Mouse (Mus musculus) limb, embryonic 14.5 days (tissue): ENCODE results near the gene Vav1. TPM values are rescaled to one million over a fixed set of nuclear protein-coding genes. Genes with fewer than 3 reads are reported as not detected.

Experiments
- ATAC-seq: fragments of 200-750 bp; cut with Nextera tagmentation; 2 replicates; pipeline ENCODE4 v1.8.0; 2017; ENCODE audit warnings: low read depth, moderate number of reproducible peaks, moderate TSS enrichment; ENCODE audit not compliant: low FRiP score
- DNase-seq: peaks from one replicate; pipeline ENCODE4 v3.0.0-alpha.2; 2015; ENCODE audit warnings: low spot score
- H3K27ac ChIP-seq: fragments of 300-500 bp; sonication (generic); replicated peaks from 2 replicates; pipeline ENCODE4 v1.5.1; 2014; ENCODE audit warnings: low read depth, mild to moderate bottlenecking, low read length, moderate library complexity, mixed read lengths
- H3K27me3 ChIP-seq: fragments of 300-500 bp; sonication (generic); 2 replicates; pipeline ENCODE4 v1.6.1; 2014; ENCODE audit warnings: low read length, mixed read lengths; ENCODE audit not compliant: control insufficient read depth, insufficient read depth
- H3K36me3 ChIP-seq: fragments of 300-500 bp; sonication (generic); 2 replicates; pipeline ENCODE4 v1.6.1; 2014; ENCODE audit warnings: mild to moderate bottlenecking, low read length, moderate library complexity, mixed read lengths; ENCODE audit not compliant: control insufficient read depth, insufficient read depth
- H3K4me1 ChIP-seq: fragments of 300-500 bp; sonication (generic); 2 replicates; pipeline ENCODE4 v1.6.1; 2014; ENCODE audit warnings: antibody characterized with exemption, low read length, mixed read lengths; ENCODE audit not compliant: control insufficient read depth, insufficient read depth
- H3K4me2 ChIP-seq: fragments of 300-500 bp; sonication (generic); replicated peaks from 2 replicates; pipeline ENCODE4 v1.6.1; 2014; ENCODE audit warnings: low read depth, mild to moderate bottlenecking, low read length, moderate library complexity; ENCODE audit not compliant: severe bottlenecking
- H3K4me3 ChIP-seq: fragments of 300-500 bp; sonication (generic); replicated peaks from 2 replicates; pipeline ENCODE4 v1.5.1; 2014; ENCODE audit warnings: low read length
- H3K9ac ChIP-seq: fragments of 300-500 bp; sonication (generic); 2 replicates; pipeline ENCODE4 v1.6.1; 2014; ENCODE audit warnings: mild to moderate bottlenecking, low read depth, low read length, moderate library complexity; ENCODE audit not compliant: severe bottlenecking
- H3K9me3 ChIP-seq: fragments of 300-500 bp; sonication (generic); 2 replicates; pipeline ENCODE4 v1.6.1; 2016; ENCODE audit warnings: low read length; ENCODE audit not compliant: control insufficient read depth
- POLR2A ChIP-seq: fragments of 200-500 bp; IDR thresholded peaks from 2 replicates; pipeline ENCODE4 v1.8.0; 2012; ENCODE audit warnings: inconsistent platforms, mild to moderate bottlenecking, moderate library complexity, borderline replicate concordance; ENCODE audit not compliant: insufficient read depth, insufficient read length; ENCODE audit errors: extremely low read depth
- WGBS: fragments of 180-500 bp; shearing (Covaris S2); extraction: QIAGEN DNeasy Blood & Tissue Kit; methylation state at CpG from one replicate; pipeline ENCODE4 v1.1.7; 2014; 5-methylcytosine and 5-hydroxymethylcytosine counted together
- polyA plus RNA-seq, 2 experiments: library from polyadenylated mRNA; depleted of rRNA in 1 of 2; stranded (reverse) in 1 of 2; unstranded in 1 of 2; fragments of >200 nt; fragmentation: Nextera tagmentation in 1 of 2; extraction: Ambion mirVana in 1 of 2; gene quantifications; 2 replicates each; pipeline versions ENCODE4 v1.2.1 to v1.2.3; 2012 to 2014

Vav1 gene
- polyA plus RNA-seq, 2 experiments: 3.3 to 3.8 TPM

- Histone ChIP-seq H3K36me3 (no peaks in the 10 kb centered on the region), H3K4me2 (no peak overlapping the region), H3K27me3 (no peaks in the 10 kb centered on the region), H3K27ac (no peak overlapping the region), H3K4me1 (no peaks in the 10 kb centered on the region), H3K4me3 (no peak overlapping the region), H3K9me3 (no peaks in the 10 kb centered on the region), H3K9ac (no peak overlapping the region)
- WGBS: 74% methylated on average over 5 of the region's 5 CpGs
- DNase-seq (no peak), ATAC-seq (no peak)
- TF ChIP-seq POLR2A: no peak
These were observed 5.0 kb downstream of the Vav1 start for GRCm38 (mm10) chr17:57283906-57284305.

- H3K27ac ChIP-seq: no peak overlapping the region
- no peak overlapping the region for H3K9ac ChIP-seq
- H3K4me2 ChIP-seq: no peak overlapping the region
- ATAC-seq: no peak
- TF ChIP-seq POLR2A: no peak
- H3K9me3 ChIP-seq: no peaks in the 10 kb centered on the region; the same call in 1 of the 2 replicates
- WGBS: 60% methylated on average over 2 of the region's 2 CpGs
- H3K4me1 ChIP-seq: no peaks in the 10 kb centered on the region
- no peaks in the 10 kb centered on the region for H3K27me3 ChIP-seq
- no peak overlapping the region for H3K4me3 ChIP-seq
- no peaks in the 10 kb centered on the region for H3K36me3 ChIP-seq
- DNase-seq: no peak
These were observed 6.2 kb downstream of the Vav1 start for GRCm38 (mm10) chr17:57285077-57285476.

GRCm38 (mm10) chr17:57286718-57287355 lies 7.9 kb downstream of the Vav1 start:
- H3K27me3 ChIP-seq: no peaks in the 10 kb centered on the region
- H3K9me3 ChIP-seq: no peaks in the 10 kb centered on the region; the same call in 1 of the 2 replicates
- no peak overlapping the region for H3K4me2 ChIP-seq
- ATAC-seq: no peak
- no peak overlapping the region for H3K4me3 ChIP-seq
- H3K27ac ChIP-seq: no peak overlapping the region
- WGBS: 68% methylated on average over 8 of the region's 8 CpGs
- H3K9ac ChIP-seq: no peak overlapping the region
- DNase-seq: no peak
- H3K36me3 ChIP-seq: no peaks in the 10 kb centered on the region
- H3K4me1 ChIP-seq: no peaks in the 10 kb centered on the region
- TF ChIP-seq POLR2A: no peak

GRCm38 (mm10) chr17:57289252-57289651 lies 10.4 kb downstream of the Vav1 start:
- Histone ChIP-seq H3K4me1 (no peaks in the 10 kb centered on the region), H3K4me2 (no peak overlapping the region), H3K27ac (no peak overlapping the region), H3K36me3 (no peaks in the 10 kb centered on the region), H3K27me3 (no peaks in the 10 kb centered on the region), H3K4me3 (no peak overlapping the region), H3K9ac (no peak overlapping the region), H3K9me3 (no peaks in the 10 kb centered on the region; the same call in 1 of the 2 replicates)
- ATAC-seq: no peak
- TF ChIP-seq POLR2A: no peak
- DNase-seq: no peak
- 87% methylated on average over 5 of the region's 5 CpGs for WGBS

- H3K4me3 ChIP-seq: no peak overlapping the region
- H3K9me3 ChIP-seq: no peaks in the 10 kb centered on the region; the same call in 1 of the 2 replicates
- H3K27ac ChIP-seq: no peak overlapping the region
- WGBS: 78% methylated on average over 9 of the region's 9 CpGs
- TF ChIP-seq POLR2A: no peak
- no peak overlapping the region for H3K4me2 ChIP-seq
- H3K36me3 ChIP-seq: no peaks in the 10 kb centered on the region
- no peaks in the 10 kb centered on the region for H3K27me3 ChIP-seq
- DNase-seq: no peak
- H3K4me1 ChIP-seq: no peaks in the 10 kb centered on the region
- ATAC-seq: no peak
- H3K9ac ChIP-seq: no peak overlapping the region
These were observed 11.2 kb downstream of the Vav1 start for GRCm38 (mm10) chr17:57290001-57290670.
